In the genomic region with DNA sequence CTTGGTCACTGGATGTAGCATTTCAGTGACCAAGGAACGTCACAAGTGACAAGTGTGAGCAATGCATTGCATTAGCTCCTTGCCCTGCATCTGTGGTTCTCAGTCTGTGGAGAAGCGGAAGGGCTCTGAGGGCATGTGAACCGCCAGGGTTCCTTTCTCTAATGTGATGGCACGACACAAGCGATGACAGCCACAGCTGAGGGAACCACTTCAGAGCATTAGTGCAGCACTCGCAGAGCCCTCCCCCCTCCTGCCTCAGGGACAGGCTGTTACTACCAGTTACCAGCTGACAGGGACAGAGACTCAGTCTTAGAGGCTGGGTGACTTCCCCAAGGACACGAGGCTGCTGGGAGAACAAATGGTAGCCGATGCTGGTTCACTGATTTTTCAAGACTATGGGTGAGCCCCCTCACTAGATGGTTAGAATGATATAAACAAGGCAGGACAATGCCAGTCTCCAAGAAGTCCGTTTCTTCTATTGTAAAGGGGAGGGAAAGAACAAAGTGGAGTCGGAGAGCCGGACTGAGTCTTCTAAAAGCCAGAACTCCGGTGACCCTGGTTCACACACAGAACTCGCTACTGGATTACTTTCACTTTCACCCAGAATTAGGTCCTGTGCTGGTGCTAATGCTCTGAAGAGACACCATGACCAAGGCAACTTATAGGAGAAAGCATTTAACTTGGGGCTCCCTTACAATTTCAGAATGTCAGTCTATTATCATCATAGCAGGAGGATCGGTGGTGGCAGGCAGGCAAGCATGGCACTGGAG, we compare ENCODE assay signal across 8 mouse cellular contexts. TPM values are rescaled to one million over a fixed set of nuclear protein-coding genes. Genes with fewer than 3 reads are reported as not detected.
A peak's percentile ranks its signal among the peaks of the same experiment; 100 is the strongest.
DNase-seq lines count a peak whose midpoint lies in the region; ATAC-seq and TF ChIP-seq lines count a peak whose summit lies in the region.

No protein-coding gene starts in this region.

- TF ChIP-seq CTCF in left cerebral cortex, adult 2 months (IDR thresholded peaks at IDR 0.05): no peak
- no peak for TF ChIP-seq CTCF in small intestine, adult 2 months (IDR thresholded peaks at IDR 0.05; ENCODE audit: extremely low read depth, insufficient read length, insufficient replicate concordance, low read depth, low read length)

- no peak overlapping the region for H3K9ac ChIP-seq in forebrain, embryonic 15.5 days (replicated peaks)

- intact Hi-C loops in left cerebral cortex, adult 2 months (cut with DNase I): no loop called here

- H3K4me2 ChIP-seq in forebrain, embryonic 15.5 days (replicated peaks): peak overlapping the region; percentile 15; the same call in 1 of the 2 replicates

- no peak for TF ChIP-seq POLR2A in small intestine, adult 2 months (IDR thresholded peaks at IDR 0.05; ENCODE audit: low read depth, low read length)

- H3K36me3 ChIP-seq in forebrain, embryonic 15.5 days: no peaks in the 10 kb centered on the region
- 0 out of 2 replicates have a peak, but pooled peaks cover 4% of the 10 kb centered on the region for H3K36me3 ChIP-seq in hindbrain, embryonic 10.5 days
- peaks cover 66% of the 10 kb centered on the region for H3K36me3 ChIP-seq in megakaryocyte, embryonic 14.5 days (replicated peaks; ENCODE audit: low read length)
- no peaks in the 10 kb centered on the region for H3K36me3 ChIP-seq in small intestine, adult 2 months (ENCODE audit: control insufficient read depth, insufficient read depth, low read length)

- H3K27me3 ChIP-seq in forebrain, embryonic 15.5 days: no peaks in the 10 kb centered on the region
- no peaks in the 10 kb centered on the region for H3K27me3 ChIP-seq in hindbrain, embryonic 10.5 days (ENCODE audit: insufficient read depth, poor library complexity, severe bottlenecking)
- H3K27me3 ChIP-seq in megakaryocyte, embryonic 14.5 days (replicated peaks): no peaks in the 10 kb centered on the region
- no peaks in the 10 kb centered on the region for H3K27me3 ChIP-seq in small intestine, adult 2 months (ENCODE audit: control insufficient read depth, insufficient read depth, low read length)

- peak; percentile 70 for ATAC-seq in forebrain, embryonic 15.5 days (replicated peaks)
- no peak for ATAC-seq in erythroid progenitor cell, adult 5-6 weeks (replicated peaks; ENCODE audit: low FRiP score, poor library complexity, severe bottlenecking)

- H3K4me3 ChIP-seq in forebrain, embryonic 15.5 days: no peak overlapping the region
- H3K4me3 ChIP-seq in hindbrain, embryonic 10.5 days: peak overlapping the region; percentile 28
- peak overlapping the region; percentile 22; the same call in 1 of the 2 replicates for H3K4me3 ChIP-seq in left cerebral cortex, adult 2 months
- peak overlapping the region; percentile 91 for H3K4me3 ChIP-seq in megakaryocyte, embryonic 14.5 days (replicated peaks)
- H3K4me3 ChIP-seq in small intestine, adult 2 months (ENCODE audit: low read depth, low read length): peak overlapping the region; percentile 43

- WGBS in forebrain, embryonic 15.5 days: 39% methylated on average over 14 of the region's 14 CpGs
- WGBS in hindbrain, embryonic 10.5 days: 30% methylated on average over 14 of the region's 14 CpGs
- 48% methylated on average over 14 of the region's 14 CpGs for WGBS in small intestine, adult 2 months

- peaks cover 15% of the 10 kb centered on the region for H3K4me1 ChIP-seq in forebrain, embryonic 15.5 days
- H3K4me1 ChIP-seq in hindbrain, embryonic 10.5 days (replicated peaks): peaks cover 50% of the 10 kb centered on the region
- H3K4me1 ChIP-seq in megakaryocyte, embryonic 14.5 days: peaks cover 99% of the 10 kb centered on the region
- H3K4me1 ChIP-seq in small intestine, adult 2 months (ENCODE audit: control insufficient read depth, insufficient read depth, insufficient read length, low read length): peaks cover 17% of the 10 kb centered on the region; the same call in 1 of the 2 replicates

- peak; percentile 74 for DNase-seq in CD4-positive, CD25-positive, alpha-beta regulatory T cell, adult 2 months (ENCODE audit: low read depth, low spot score)
- DNase-seq in adrenal gland, postnatal 10 days: peak; percentile 68
- DNase-seq in hindbrain, embryonic 10.5 days (ENCODE audit: low spot score): peak; percentile 74
- peak in 1 of 2 experiments; percentile 33 for DNase-seq in left cerebral cortex, adult 2 months (ENCODE audit: extremely low spot score in 1 of 2, low spot score in 2 of 2)

- H3K27ac ChIP-seq in forebrain, embryonic 15.5 days (replicated peaks): no peak overlapping the region
- H3K27ac ChIP-seq in hindbrain, embryonic 10.5 days: peak overlapping the region; percentile 67
- peak overlapping the region; percentile 57 for H3K27ac ChIP-seq in left cerebral cortex, adult 2 months
- H3K27ac ChIP-seq in small intestine, adult 2 months (ENCODE audit: insufficient read depth, low read depth, low read length): peak overlapping the region; percentile 56

- H3K9me3 ChIP-seq in forebrain, embryonic 15.5 days: no peaks in the 10 kb centered on the region
- no peaks in the 10 kb centered on the region for H3K9me3 ChIP-seq in hindbrain, embryonic 10.5 days
- no peaks in the 10 kb centered on the region for H3K9me3 ChIP-seq in megakaryocyte, embryonic 14.5 days

RNA-seq across cellular contexts. Expression of a gene that starts 21.7 kb away (rescaled TPM):
- total RNA-seq in adrenal gland, postnatal 10 days (2021): 10 to 100 TPM; 10.0 to 12.9 TPM
- 6.2 and 7.5 TPM in 2 replicates for polyA plus RNA-seq in forebrain, embryonic 15.5 days (2015; fragmentation: Nextera tagmentation; extraction: Ambion mirVana)
- polyA plus RNA-seq in hindbrain, embryonic 10.5 days (2016; fragmentation: Nextera tagmentation; extraction: Ambion mirVana): 9.2 and 9.4 TPM in 2 replicates
- total RNA-seq in left cerebral cortex, adult 2 months (2021): 10 to 100 TPM; 17.1 to 20.2 TPM
- polyA plus RNA-seq in megakaryocyte, embryonic 14.5 days (2012; ENCODE audit: insufficient read depth, low replicate concordance): 77.2 and 85.3 TPM in 2 replicates
- 5.9 and 13.1 TPM in 2 replicates for polyA plus RNA-seq in small intestine, adult 2 months (2012; rRNA removed)
- 0.84 TPM in 1 of 2 replicates, not detected in the other for total RNA-seq in erythroid progenitor cell, adult 5-6 weeks (2015; ENCODE audit: low replicate concordance)
- 0.90 and 1.1 TPM in 2 replicates for total RNA-seq in erythroid progenitor cell, adult 5-6 weeks (2017; ENCODE audit: low replicate concordance)
